Mouse (Mus musculus) liver (tissue): ENCODE results near the gene Cyba.
A peak's percentile ranks its signal among the peaks of the same experiment; 100 is the strongest.

Experiments
- DNase-seq: peaks from one replicate; pipeline ENCODE4 v3.0.0-alpha.2; 2020; ENCODE audit warnings: mixed read lengths

Cyba gene

GRCm38 (mm10) chr8:122421376-122422070 is 11.2 kb downstream of the Cyba start, which contains the start of gene Il17c:
TSS of gene Il17c (plus strand) at chr8:122422020.
- peak; percentile 3 for DNase-seq

GRCm38 (mm10) chr8:122419881-122420555 is 12.7 kb downstream of the Cyba start:
- no peak for DNase-seq

GRCm38 (mm10) chr8:122415554-122415953 is 17.2 kb downstream of the Cyba start:
- DNase-seq: no peak

GRCm38 (mm10) chr8:122414311-122414710 is 18.4 kb downstream of the Cyba start:
- DNase-seq: no peak

- no peak for DNase-seq
Measured at GRCm38 (mm10) chr8:122407678-122408077, 25.1 kb downstream of the Cyba start.

- no peak for DNase-seq
Measured at GRCm38 (mm10) chr8:122405146-122405805, 27.5 kb downstream of the Cyba start.

- no peak for DNase-seq
Measured at GRCm38 (mm10) chr8:122398186-122398585, 34.5 kb downstream of the Cyba start.

- no peak for DNase-seq
Measured at GRCm38 (mm10) chr8:122395291-122395690, 37.4 kb downstream of the Cyba start.

GRCm38 (mm10) chr8:122393717-122394116 is 39.0 kb downstream of the Cyba start:
- no peak for DNase-seq

- DNase-seq: no peak
Measured at GRCm38 (mm10) chr8:122390758-122391157, 42.0 kb downstream of the Cyba start.

GRCm38 (mm10) chr8:122389357-122389756 is 43.4 kb downstream of the Cyba start:
- DNase-seq: no peak

- no peak for DNase-seq
Measured at GRCm38 (mm10) chr8:122383039-122383438, 49.7 kb downstream of the Cyba start.

GRCm38 (mm10) chr8:122376365-122377231 is 56.1 kb downstream of the Cyba start, which contains the start of gene Zc3h18:
TSS of gene Zc3h18 (plus strand) at chr8:122376609.
- peak; percentile 100 for DNase-seq

GRCm38 (mm10) chr8:122375751-122376364 is 56.9 kb downstream of the Cyba start:
- DNase-seq: no peak

GRCm38 (mm10) chr8:122375320-122375719 is 57.4 kb downstream of the Cyba start:
- DNase-seq: no peak
